Mouse (Mus musculus): ENCODE results near the gene 9330182O14Rik. TPM values are rescaled to one million over a fixed set of nuclear protein-coding genes. Genes with fewer than 3 reads are reported as not detected.

9330182O14Rik gene
- polyA plus RNA-seq (2014; fragmentation: Nextera tagmentation; extraction: Ambion mirVana) = not detected in 2 replicates

- ATAC-seq (replicated peaks; ENCODE audit: low FRiP score, low TSS enrichment, low read depth) (no peak), DNase-seq (ENCODE audit: low spot score) (no peak)
- Histone ChIP-seq H3K4me1 (replicated peaks; ENCODE audit: control insufficient read depth, insufficient read depth, low read length) (0 out of 2 replicates have a peak, but pooled peaks cover 3% of the 10 kb centered on the region), H3K9me3 (ENCODE audit: control insufficient read depth, low read length) (no peaks in the 10 kb centered on the region), H3K4me3 (ENCODE audit: low read depth, low read length) (no peak within 1 kb of the TSS), H3K9ac (ENCODE audit: low read length) (no peak within 1 kb of the TSS), H3K36me3 (ENCODE audit: control insufficient read depth, insufficient read depth, low read length) (no peaks in the 10 kb centered on the region), H3K4me2 (ENCODE audit: low read length) (no peak within 1 kb of the TSS), H3K27ac (ENCODE audit: low read depth) (no peak within 1 kb of the TSS), H3K27me3 (replicated peaks; ENCODE audit: control insufficient read depth, insufficient read depth, low read length) (no peaks in the 10 kb centered on the region)
- WGBS = 51% methylated on average over 10 of the region's 10 CpGs
Observed at GRCm38 (mm10) chr15:40134152-40134792, at the start of gene 9330182O14Rik. Gene 9330182O14Rik, plus strand, starts transcription at chr15:40134365.

- 87% methylated on average over 2 of the region's 2 CpGs for WGBS
- ATAC-seq (replicated peaks; ENCODE audit: low FRiP score, low TSS enrichment, low read depth) (no peak), DNase-seq (ENCODE audit: low spot score) (no peak)
- Histone ChIP-seq H3K4me1 (replicated peaks; ENCODE audit: control insufficient read depth, insufficient read depth, low read length) (no peaks in the 10 kb centered on the region), H3K9ac (ENCODE audit: low read length) (no peak overlapping the region), H3K4me2 (ENCODE audit: low read length) (no peak overlapping the region), H3K27me3 (replicated peaks; ENCODE audit: control insufficient read depth, insufficient read depth, low read length) (no peaks in the 10 kb centered on the region), H3K4me3 (ENCODE audit: low read depth, low read length) (no peak overlapping the region), H3K27ac (ENCODE audit: low read depth) (no peak overlapping the region), H3K36me3 (ENCODE audit: control insufficient read depth, insufficient read depth, low read length) (no peaks in the 10 kb centered on the region), H3K9me3 (ENCODE audit: control insufficient read depth, low read length) (no peaks in the 10 kb centered on the region)
Observed at GRCm38 (mm10) chr15:40103304-40103703, 30.9 kb upstream of the 9330182O14Rik start.

- no peak for ATAC-seq (replicated peaks; ENCODE audit: low FRiP score, low TSS enrichment, low read depth)
- 81% methylated on average over 4 of the region's 4 CpGs for WGBS
- no peak overlapping the region for H3K4me3 ChIP-seq (ENCODE audit: low read depth, low read length)
- H3K9ac ChIP-seq (ENCODE audit: low read length) = no peak overlapping the region
- H3K27ac ChIP-seq (ENCODE audit: low read depth) = no peak overlapping the region
- no peaks in the 10 kb centered on the region for H3K4me1 ChIP-seq (replicated peaks; ENCODE audit: control insufficient read depth, insufficient read depth, low read length)
- H3K4me2 ChIP-seq (ENCODE audit: low read length) = no peak overlapping the region
- DNase-seq (ENCODE audit: low spot score) = no peak
- H3K36me3 ChIP-seq (ENCODE audit: control insufficient read depth, insufficient read depth, low read length) = no peaks in the 10 kb centered on the region
- H3K27me3 ChIP-seq (replicated peaks; ENCODE audit: control insufficient read depth, insufficient read depth, low read length) = no peaks in the 10 kb centered on the region
- no peaks in the 10 kb centered on the region for H3K9me3 ChIP-seq (ENCODE audit: control insufficient read depth, low read length)
Observed at GRCm38 (mm10) chr15:40105712-40106111, 28.5 kb upstream of the 9330182O14Rik start.

- Histone ChIP-seq H3K27ac (ENCODE audit: low read depth) (no peak overlapping the region), H3K4me3 (ENCODE audit: low read depth, low read length) (no peak overlapping the region), H3K9ac (ENCODE audit: low read length) (no peak overlapping the region), H3K9me3 (ENCODE audit: control insufficient read depth, low read length) (no peaks in the 10 kb centered on the region), H3K27me3 (replicated peaks; ENCODE audit: control insufficient read depth, insufficient read depth, low read length) (no peaks in the 10 kb centered on the region), H3K36me3 (ENCODE audit: control insufficient read depth, insufficient read depth, low read length) (no peaks in the 10 kb centered on the region), H3K4me2 (ENCODE audit: low read length) (peak overlapping the region; percentile 22; the same call in 1 of the 2 replicates), H3K4me1 (replicated peaks; ENCODE audit: control insufficient read depth, insufficient read depth, low read length) (no peaks in the 10 kb centered on the region)
- no peak for ATAC-seq (replicated peaks; ENCODE audit: low FRiP score, low TSS enrichment, low read depth)
- no peak for DNase-seq (ENCODE audit: low spot score)
- 51% methylated on average over 15 of the region's 18 CpGs for WGBS
Observed at GRCm38 (mm10) chr15:40113888-40114576, 20.1 kb upstream of the 9330182O14Rik start.

GRCm38 (mm10) chr15:40114600-40115271 is 19.4 kb upstream of the 9330182O14Rik start:
- H3K27me3 ChIP-seq (replicated peaks; ENCODE audit: control insufficient read depth, insufficient read depth, low read length) = no peaks in the 10 kb centered on the region
- H3K4me2 ChIP-seq (ENCODE audit: low read length) = peak overlapping the region; percentile 22; the same call in 1 of the 2 replicates
- no peaks in the 10 kb centered on the region for H3K4me1 ChIP-seq (replicated peaks; ENCODE audit: control insufficient read depth, insufficient read depth, low read length)
- no peak overlapping the region for H3K9ac ChIP-seq (ENCODE audit: low read length)
- DNase-seq (ENCODE audit: low spot score) (peak; percentile 54), ATAC-seq (replicated peaks; ENCODE audit: low FRiP score, low TSS enrichment, low read depth) (no peak)
- H3K27ac ChIP-seq (ENCODE audit: low read depth) = no peak overlapping the region
- 42% methylated on average over 22 of the region's 22 CpGs for WGBS
- no peaks in the 10 kb centered on the region for H3K36me3 ChIP-seq (ENCODE audit: control insufficient read depth, insufficient read depth, low read length)
- no peaks in the 10 kb centered on the region for H3K9me3 ChIP-seq (ENCODE audit: control insufficient read depth, low read length)
- H3K4me3 ChIP-seq (ENCODE audit: low read depth, low read length) = no peak overlapping the region

- Histone ChIP-seq H3K4me2 (ENCODE audit: low read length) (no peak overlapping the region), H3K36me3 (ENCODE audit: control insufficient read depth, insufficient read depth, low read length) (no peaks in the 10 kb centered on the region), H3K4me1 (replicated peaks; ENCODE audit: control insufficient read depth, insufficient read depth, low read length) (no peaks in the 10 kb centered on the region), H3K9me3 (ENCODE audit: control insufficient read depth, low read length) (no peaks in the 10 kb centered on the region), H3K27me3 (replicated peaks; ENCODE audit: control insufficient read depth, insufficient read depth, low read length) (no peaks in the 10 kb centered on the region), H3K9ac (ENCODE audit: low read length) (no peak overlapping the region), H3K4me3 (ENCODE audit: low read depth, low read length) (no peak overlapping the region), H3K27ac (ENCODE audit: low read depth) (no peak overlapping the region)
- no peak for DNase-seq (ENCODE audit: low spot score)
- ATAC-seq (replicated peaks; ENCODE audit: low FRiP score, low TSS enrichment, low read depth) = no peak
- WGBS = 84% methylated on average over 3 of the region's 3 CpGs
Observed at GRCm38 (mm10) chr15:40116396-40116795, 17.8 kb upstream of the 9330182O14Rik start.

GRCm38 (mm10) chr15:40124211-40124953 is 9.8 kb upstream of the 9330182O14Rik start:
- 81% methylated on average over 9 of the region's 9 CpGs for WGBS
- no peak for ATAC-seq (replicated peaks; ENCODE audit: low FRiP score, low TSS enrichment, low read depth)
- DNase-seq (ENCODE audit: low spot score) = no peak

GRCm38 (mm10) chr15:40129496-40129895 is 4.7 kb upstream of the 9330182O14Rik start:
- Histone ChIP-seq H3K4me3 (ENCODE audit: low read depth, low read length) (no peak overlapping the region), H3K9ac (ENCODE audit: low read length) (no peak overlapping the region), H3K9me3 (ENCODE audit: control insufficient read depth, low read length) (no peaks in the 10 kb centered on the region), H3K4me1 (replicated peaks; ENCODE audit: control insufficient read depth, insufficient read depth, low read length) (0 out of 2 replicates have a peak, but pooled peaks cover 3% of the 10 kb centered on the region), H3K27ac (ENCODE audit: low read depth) (no peak overlapping the region), H3K4me2 (ENCODE audit: low read length) (no peak overlapping the region), H3K36me3 (ENCODE audit: control insufficient read depth, insufficient read depth, low read length) (no peaks in the 10 kb centered on the region), H3K27me3 (replicated peaks; ENCODE audit: control insufficient read depth, insufficient read depth, low read length) (no peaks in the 10 kb centered on the region)
- DNase-seq (ENCODE audit: low spot score) (no peak), ATAC-seq (replicated peaks; ENCODE audit: low FRiP score, low TSS enrichment, low read depth) (no peak)
- 61% methylated on average over 5 of the region's 5 CpGs for WGBS

More at GRCm38 (mm10) chr15:40124211-40124953, 9.8 kb upstream of the 9330182O14Rik start:
- Histone ChIP-seq H3K9ac (ENCODE audit: low read length) (no peak overlapping the region), H3K36me3 (ENCODE audit: control insufficient read depth, insufficient read depth, low read length) (no peaks in the 10 kb centered on the region), H3K4me1 (replicated peaks; ENCODE audit: control insufficient read depth, insufficient read depth, low read length) (no peaks in the 10 kb centered on the region), H3K27ac (ENCODE audit: low read depth) (no peak overlapping the region), H3K4me2 (ENCODE audit: low read length) (no peak overlapping the region), H3K27me3 (replicated peaks; ENCODE audit: control insufficient read depth, insufficient read depth, low read length) (no peaks in the 10 kb centered on the region), H3K4me3 (ENCODE audit: low read depth, low read length) (no peak overlapping the region), H3K9me3 (ENCODE audit: control insufficient read depth, low read length) (no peaks in the 10 kb centered on the region)

Data from intestine, embryonic 14.5 days (tissue).